Mouse (Mus musculus) layer of hippocampus, adult 2 months (tissue): ENCODE data around the gene Zfp358. TPM values are rescaled to one million over a fixed set of nuclear protein-coding genes. Genes with fewer than 3 reads are reported as not detected.

Experiments
- DNase-seq, 2 experiments: peaks; one replicate each; pipeline ENCODE4 v3.0.0; 2022; ENCODE audit warnings: low spot score in 2 of 2
- H3K27ac ChIP-seq: fragments of 200-600 bp; 2 replicates; pipeline ENCODE4 v1.8.1; 2022
- H3K4me3 ChIP-seq: fragments of 200-600 bp; 2 replicates; pipeline ENCODE4 v1.8.1; 2022; ENCODE audit warnings: mild to moderate bottlenecking
- CTCF ChIP-seq: fragments of 200-600 bp; conservative IDR thresholded peaks from 2 replicates; pipeline ENCODE4 v1.8.1; 2022; ENCODE audit warnings: antibody characterized with exemption, mild to moderate bottlenecking, moderate library complexity
- total RNA-seq, 2 experiments: library from RNA; stranded (reverse); gene quantifications; 2 replicates each; pipeline ENCODE4 v1.2.3; 2021

Zfp358 gene
- total RNA-seq, 2 experiments from 2014 or later = 27.9 to 29.9 TPM

DNA sequence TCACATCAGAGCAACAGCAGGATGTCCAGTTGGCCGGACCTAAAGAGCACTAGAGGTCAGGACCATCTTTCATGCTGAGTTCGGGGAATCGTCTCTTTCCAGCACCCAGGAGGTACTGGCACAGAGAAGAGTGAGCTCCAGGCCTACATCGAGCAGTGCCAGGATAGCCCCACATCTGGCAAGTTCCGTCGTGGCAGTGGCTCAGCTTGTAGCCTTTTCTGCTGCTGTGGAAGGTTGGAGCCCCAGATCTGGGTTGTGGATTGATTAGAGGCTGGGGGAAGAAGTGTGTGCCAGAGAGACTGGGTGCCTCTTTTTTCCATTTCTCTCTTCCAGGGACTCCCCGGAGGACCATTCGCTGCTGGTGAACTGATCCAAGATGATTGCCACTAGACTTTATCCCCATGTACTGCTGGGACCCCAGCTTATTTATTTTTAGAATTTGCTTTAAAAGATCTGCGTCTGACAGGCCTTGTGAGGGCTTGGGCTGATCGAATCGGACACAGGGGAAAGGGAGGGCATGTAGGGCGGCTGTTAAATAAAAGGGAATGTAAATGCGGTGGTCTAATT, 21.8 kb downstream of the Zfp358 start:
- Histone ChIP-seq H3K4me3 (peak overlapping the region; percentile 92), H3K27ac (peak overlapping the region; percentile 96)
- TF ChIP-seq CTCF = no peak
- no peak for DNase-seq

- peak within 1 kb of the TSS; percentile 92 for H3K4me3 ChIP-seq
Measured at GRCm38 (mm10) chr8:3515260-3515671, 22.3 kb downstream of the Zfp358 start, which contains the start of gene Pnpla6. TSS of gene Pnpla6 (plus strand) at chr8:3515384.

DNA sequence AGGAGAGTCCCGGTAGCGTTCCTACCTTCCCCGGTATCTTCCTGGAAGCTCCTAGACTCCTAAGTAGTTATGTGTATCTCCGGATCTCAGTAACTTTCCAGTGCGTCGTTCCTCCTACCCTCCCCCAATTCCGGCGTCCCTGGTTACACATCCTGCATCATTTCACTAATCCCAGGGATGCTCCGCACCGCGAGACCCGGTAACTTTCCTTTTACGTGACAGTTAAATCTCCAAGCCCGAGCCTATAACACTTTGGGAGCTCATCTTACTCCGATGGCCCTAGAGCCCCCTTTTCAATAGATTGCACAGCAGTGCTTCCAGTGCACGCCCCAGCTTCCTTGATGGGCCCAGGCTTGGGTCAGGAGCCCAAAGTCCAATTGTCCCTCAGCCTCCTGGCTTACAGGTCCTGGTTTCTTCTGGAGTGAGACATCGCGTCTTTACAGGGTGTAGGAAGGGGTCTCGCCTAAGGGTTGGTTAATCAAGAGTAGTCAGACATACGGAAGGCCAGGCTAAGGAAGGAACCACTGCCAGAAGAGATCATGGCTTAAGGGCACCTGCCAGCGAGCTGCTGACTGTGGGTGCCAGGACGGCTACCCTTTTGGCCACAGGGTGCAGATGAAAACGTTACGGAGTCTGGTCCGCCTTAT, 23.0 kb downstream of the Zfp358 start:
- Histone ChIP-seq H3K27ac (peak overlapping the region; percentile 96), H3K4me3 (peak overlapping the region; percentile 92)
- peak; percentile 56 to 63 for DNase-seq
- TF ChIP-seq CTCF = no peak

More at GRCm38 (mm10) chr8:3515260-3515671, 22.3 kb downstream of the Zfp358 start, which contains the start of gene Pnpla6:
- DNase-seq = peak; percentile 89 to 93
- no peak for TF ChIP-seq CTCF
- H3K27ac ChIP-seq = peak within 1 kb of the TSS; percentile 96

- peak overlapping the region; percentile 96 for H3K27ac ChIP-seq
- peak; percentile 93 to 94 for DNase-seq
- TF ChIP-seq CTCF = no peak
Measured at GRCm38 (mm10) chr8:3516450-3517116, 23.6 kb downstream of the Zfp358 start.

GRCm38 (mm10) chr8:3517117-3517495, 24.2 kb downstream of the Zfp358 start:
- H3K4me3 ChIP-seq = peak overlapping the region; percentile 92
- no peak for TF ChIP-seq CTCF
- H3K27ac ChIP-seq = peak overlapping the region; percentile 96
- DNase-seq = peak in 1 of 2 experiments; percentile 43

More at GRCm38 (mm10) chr8:3516450-3517116, 23.6 kb downstream of the Zfp358 start:
- peak overlapping the region; percentile 92 for H3K4me3 ChIP-seq

GRCm38 (mm10) chr8:3522007-3522697, 29.2 kb downstream of the Zfp358 start:
- DNase-seq = no peak
- no peak overlapping the region for H3K27ac ChIP-seq
- no peak overlapping the region for H3K4me3 ChIP-seq
- TF ChIP-seq CTCF = no peak

DNA sequence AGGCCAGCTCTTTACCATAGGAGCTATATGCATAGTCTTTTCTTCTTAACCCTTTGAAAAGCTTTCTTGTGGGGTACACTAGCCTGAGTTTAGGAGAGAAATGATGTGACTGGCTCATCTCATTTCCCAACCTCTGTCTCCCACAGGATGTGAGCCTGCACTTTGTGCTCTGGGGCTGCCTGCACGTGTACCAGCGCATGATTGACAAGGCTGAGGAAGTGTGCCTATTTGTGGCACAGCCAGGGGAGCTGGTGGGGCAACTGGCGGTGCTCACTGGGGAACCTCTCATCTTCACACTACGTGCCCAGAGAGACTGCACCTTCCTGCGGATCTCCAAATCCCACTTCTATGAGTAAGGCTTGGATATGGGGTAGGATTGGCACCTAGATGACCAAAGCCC, 37.9 kb downstream of the Zfp358 start:
- Histone ChIP-seq H3K4me3 (no peak overlapping the region), H3K27ac (no peak overlapping the region)
- no peak for TF ChIP-seq CTCF
- DNase-seq = no peak

DNA sequence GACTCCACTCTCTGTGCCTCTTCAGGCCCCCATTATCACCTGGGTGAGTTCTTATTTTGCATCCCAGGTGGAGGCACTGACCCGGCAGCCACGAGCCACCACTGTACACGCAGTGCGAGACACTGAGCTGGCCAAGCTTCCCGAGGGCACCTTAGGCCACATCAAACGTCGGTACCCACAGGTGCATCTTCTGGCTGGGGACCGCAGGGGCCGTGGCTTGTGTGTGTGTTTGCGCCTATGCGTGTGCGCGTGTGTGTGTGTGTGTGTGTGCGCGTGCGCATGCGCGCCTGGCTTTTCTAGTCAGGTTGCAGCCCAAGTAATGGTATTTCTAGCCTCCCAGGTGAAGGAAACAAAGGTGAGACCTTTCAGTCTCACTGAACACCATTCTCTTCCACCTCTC, 39.0 kb downstream of the Zfp358 start:
- no peak overlapping the region for H3K27ac ChIP-seq

GRCm38 (mm10) chr8:3536053-3536841, 43.3 kb downstream of the Zfp358 start:
- Histone ChIP-seq H3K27ac (no peak overlapping the region), H3K4me3 (no peak overlapping the region)
- TF ChIP-seq CTCF = no peak
- DNase-seq = no peak

More for the DNA sequence above, 39.0 kb downstream of the Zfp358 start:
- H3K4me3 ChIP-seq = no peak overlapping the region
- DNase-seq = no peak
- no peak for TF ChIP-seq CTCF

GRCm38 (mm10) chr8:3536940-3537339, 44.0 kb downstream of the Zfp358 start:
- Histone ChIP-seq H3K27ac (no peak overlapping the region), H3K4me3 (no peak overlapping the region)
- no peak for TF ChIP-seq CTCF
- DNase-seq = no peak

- no peak for DNase-seq
- H3K4me3 ChIP-seq = no peak overlapping the region
- TF ChIP-seq CTCF = no peak
- H3K27ac ChIP-seq = no peak overlapping the region
Measured at GRCm38 (mm10) chr8:3537666-3538065, 44.7 kb downstream of the Zfp358 start.

DNA sequence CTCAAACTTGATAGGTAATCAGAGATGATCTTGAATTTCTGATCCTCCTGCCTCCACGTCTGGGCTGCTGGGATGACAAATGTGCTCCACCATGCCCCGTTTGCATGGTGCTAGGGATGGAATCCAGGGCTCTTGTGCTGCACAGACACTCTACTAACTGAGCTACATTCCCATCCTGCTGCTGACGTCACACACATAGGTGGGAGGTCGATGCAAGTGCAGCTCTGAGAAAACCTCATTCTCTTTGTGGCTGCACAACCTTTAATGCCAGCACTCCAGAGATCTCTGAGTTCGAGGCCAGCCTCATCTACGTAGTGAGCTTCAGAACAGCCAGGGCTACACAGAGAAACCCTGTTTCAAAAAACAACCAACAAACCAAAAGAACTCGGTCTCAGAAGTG, 46.2 kb downstream of the Zfp358 start:
- Histone ChIP-seq H3K27ac (no peak overlapping the region), H3K4me3 (no peak overlapping the region)
- no peak for DNase-seq
- TF ChIP-seq CTCF = no peak
